Mouse (Mus musculus) myocyte (in vitro differentiated cells): Measurements from ENCODE around the gene Drd4. TPM values are rescaled to one million over a fixed set of nuclear protein-coding genes. Genes with fewer than 3 reads are reported as not detected.

Source experiments
- H3K27me3 ChIP-seq: one replicate; pipeline ENCODE4 v1.6.1; 2011; ENCODE audit not compliant: control insufficient read depth, insufficient read depth, insufficient read length
- H3K36me3 ChIP-seq: one replicate; pipeline ENCODE4 v1.6.1; 2011; ENCODE audit not compliant: control insufficient read depth, insufficient read depth
- H3K4me2 ChIP-seq: one replicate; pipeline ENCODE4 v1.6.1; 2011; ENCODE audit warnings: low read depth, control low read depth
- H3K4me3 ChIP-seq: one replicate; pipeline ENCODE4 v1.5.1; 2011; ENCODE audit warnings: mild to moderate bottlenecking, control low read depth, moderate library complexity
- H3K79me2 ChIP-seq: one replicate; pipeline ENCODE4 v1.6.1; 2011; ENCODE audit not compliant: control insufficient read depth, insufficient read depth
- H3ac ChIP-seq: one replicate; pipeline ENCODE4 v1.6.1; 2011; ENCODE audit not compliant: control insufficient read depth, insufficient read length
- CEBPB ChIP-seq: IDR thresholded peaks from 2 replicates; pipeline ENCODE4 v1.6.1; 2011; ENCODE audit warnings: mild to moderate bottlenecking, moderate library complexity; ENCODE audit not compliant: poor library complexity, insufficient read depth, severe bottlenecking
- E2F4 ChIP-seq: IDR thresholded peaks from one replicate; pipeline ENCODE4 v1.6.1; 2011; ENCODE audit warnings: mild to moderate bottlenecking, control low read depth, moderate library complexity; ENCODE audit not compliant: insufficient read depth
- MAX ChIP-seq: IDR thresholded peaks from one replicate; pipeline ENCODE4 v1.6.1; 2011; ENCODE audit warnings: low read depth, mild to moderate bottlenecking, control low read depth
- MYOD1 ChIP-seq, 3 experiments: IDR thresholded peaks; one replicate each; pipeline ENCODE4 v1.6.1; 2011; ENCODE audit warnings: control low read depth in 2 of 3, low read depth in 2 of 3, mild to moderate bottlenecking in 2 of 3, moderate library complexity in 1 of 3; ENCODE audit not compliant: insufficient read length in 2 of 3, control insufficient read depth in 1 of 3
- MYOG ChIP-seq, 3 experiments: IDR thresholded peaks; one replicate each; pipeline ENCODE4 v1.6.1; 2011; ENCODE audit warnings: control low read depth in 2 of 3, low read depth in 2 of 3, mild to moderate bottlenecking in 2 of 3; ENCODE audit not compliant: insufficient read length in 2 of 3, control insufficient read depth in 1 of 3, insufficient read depth in 1 of 3
- POLR2A ChIP-seq: IDR thresholded peaks from one replicate; pipeline ENCODE4 v1.6.1; 2011; ENCODE audit warnings: low read depth, mild to moderate bottlenecking, control low read depth, moderate library complexity; ENCODE audit not compliant: insufficient read length
- POLR2AphosphoS2 ChIP-seq: IDR thresholded peaks from one replicate; pipeline ENCODE4 v1.6.1; 2011; ENCODE audit warnings: low read depth, control low read depth; ENCODE audit not compliant: insufficient read length
- REST ChIP-seq: IDR thresholded peaks from one replicate; pipeline ENCODE4 v1.6.1; 2011; ENCODE audit warnings: mild to moderate bottlenecking, control low read depth, moderate library complexity; ENCODE audit not compliant: insufficient read depth, insufficient read length
- SRF ChIP-seq: IDR thresholded peaks from one replicate; pipeline ENCODE4 v1.6.1; 2011; ENCODE audit warnings: low read depth; ENCODE audit not compliant: control insufficient read depth, insufficient read length
- TCF12 ChIP-seq: IDR thresholded peaks from one replicate; pipeline ENCODE4 v1.6.1; 2011; ENCODE audit warnings: mild to moderate bottlenecking, control low read depth; ENCODE audit not compliant: poor library complexity, insufficient read depth, severe bottlenecking
- TCF3 ChIP-seq: IDR thresholded peaks from one replicate; pipeline ENCODE4 v1.6.1; 2011; ENCODE audit warnings: low read depth, control low read depth; ENCODE audit not compliant: insufficient read length
- USF1 ChIP-seq: IDR thresholded peaks from one replicate; pipeline ENCODE4 v1.6.1; 2011; ENCODE audit warnings: low read depth, mild to moderate bottlenecking, control low read depth, moderate library complexity
- polyA plus RNA-seq: library from polyadenylated mRNA; unstranded; fragments of >200 nt; fragmentation: generic; extraction: Trizol; gene quantifications from one replicate; pipeline ENCODE4 v1.2.1, GENCODE M21; 2012; ENCODE audit warnings: missing spikeins

The Drd4 gene
- polyA plus RNA-seq, 1 experiment, result not detected

GRCm38 (mm10) chr7:141328373-141328990 lies 36.7 kb downstream of the Drd4 start:
- TF ChIP-seq USF1 (no peak), MAX (no peak), MYOG (IDR thresholded peaks at IDR 0.05; ENCODE audit: control insufficient read depth in 1 of 3, insufficient read depth in 1 of 3, insufficient read length in 2 of 3, low read depth in 2 of 3) (no peak), TCF3 (no peak), MYOD1 (IDR thresholded peaks at IDR 0.05; ENCODE audit: control insufficient read depth in 1 of 3, insufficient read length in 2 of 3, low read depth in 2 of 3) (no peak), SRF (no peak), POLR2A (no peak), E2F4 (no peak), CEBPB (no peak), POLR2AphosphoS2 (no peak), TCF12 (no peak), REST (no peak)
- no peaks in the 10 kb centered on the region for H3K36me3 ChIP-seq
- H3ac ChIP-seq, result peak overlapping the region; percentile 51
- peak overlapping the region; percentile 86 for H3K4me2 ChIP-seq
- peak overlapping the region; percentile 89 for H3K4me3 ChIP-seq
- no peaks in the 10 kb centered on the region for H3K27me3 ChIP-seq
- H3K79me2 ChIP-seq, result peaks cover 26% of the 10 kb centered on the region

GRCm38 (mm10) chr7:141330706-141331105 lies 38.9 kb downstream of the Drd4 start:
- Histone ChIP-seq H3K36me3 (no peaks in the 10 kb centered on the region), H3ac (no peak overlapping the region), H3K4me2 (no peak overlapping the region), H3K27me3 (no peaks in the 10 kb centered on the region), H3K4me3 (no peak overlapping the region), H3K79me2 (peaks cover 13% of the 10 kb centered on the region)
- no peak for TF ChIP-seq MYOD1 (IDR thresholded peaks at IDR 0.05; ENCODE audit: control insufficient read depth in 1 of 3, insufficient read length in 2 of 3, low read depth in 2 of 3)
- no peak for TF ChIP-seq MYOG (IDR thresholded peaks at IDR 0.05; ENCODE audit: control insufficient read depth in 1 of 3, insufficient read depth in 1 of 3, insufficient read length in 2 of 3, low read depth in 2 of 3)
- no peak for TF ChIP-seq USF1
- TF ChIP-seq TCF3, result no peak
- TF ChIP-seq TCF12, result no peak
- no peak for TF ChIP-seq REST
- TF ChIP-seq POLR2A, result no peak
- TF ChIP-seq POLR2AphosphoS2, result no peak
- no peak for TF ChIP-seq E2F4
- no peak for TF ChIP-seq CEBPB
- TF ChIP-seq SRF, result no peak

GRCm38 (mm10) chr7:141331990-141332389 lies 40.2 kb downstream of the Drd4 start:
- Histone ChIP-seq H3K4me2 (no peak overlapping the region), H3ac (no peak overlapping the region), H3K4me3 (no peak overlapping the region), H3K36me3 (no peaks in the 10 kb centered on the region), H3K27me3 (no peaks in the 10 kb centered on the region), H3K79me2 (peaks cover under 1% of the 10 kb centered on the region)
- TF ChIP-seq USF1 (no peak), MAX (no peak), POLR2A (no peak), MYOD1 (IDR thresholded peaks at IDR 0.05; ENCODE audit: control insufficient read depth in 1 of 3, insufficient read length in 2 of 3, low read depth in 2 of 3) (no peak), POLR2AphosphoS2 (no peak), CEBPB (no peak), REST (no peak)

DNA sequence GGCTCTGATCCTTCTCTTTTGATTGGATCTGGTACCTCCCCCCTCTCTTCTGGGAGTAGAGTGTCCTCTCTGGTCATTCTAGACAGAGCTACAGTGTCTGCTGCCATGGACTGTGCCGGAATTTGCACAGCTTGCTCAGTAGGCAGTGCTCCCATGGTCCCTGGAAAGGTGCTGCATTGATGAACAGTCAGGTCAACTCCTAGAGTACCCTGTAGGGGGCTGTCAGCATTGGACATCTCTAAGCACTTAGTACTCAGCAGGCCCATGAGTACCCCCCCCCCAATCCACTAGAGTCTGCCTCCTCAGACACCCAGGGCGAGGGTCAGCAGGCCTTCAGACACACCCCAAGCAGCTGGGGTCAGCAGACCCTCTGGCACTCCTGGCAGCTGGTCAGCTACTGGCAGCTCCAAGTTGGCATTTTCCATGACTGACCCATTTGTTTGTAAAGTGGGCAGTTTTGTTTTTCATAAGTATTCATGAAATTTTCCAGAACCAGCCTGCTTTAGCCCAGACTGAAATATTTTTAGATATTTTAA lies 43.3 kb downstream of the Drd4 start:
- Histone ChIP-seq H3K27me3 (no peaks in the 10 kb centered on the region), H3ac (no peak overlapping the region), H3K4me3 (no peak overlapping the region), H3K79me2 (no peaks in the 10 kb centered on the region), H3K36me3 (no peaks in the 10 kb centered on the region), H3K4me2 (no peak overlapping the region)
- TF ChIP-seq POLR2A (no peak), CEBPB (no peak), E2F4 (no peak), POLR2AphosphoS2 (no peak), SRF (no peak), TCF3 (no peak), REST (no peak), MAX (no peak), MYOD1 (IDR thresholded peaks at IDR 0.05; ENCODE audit: control insufficient read depth in 1 of 3, insufficient read length in 2 of 3, low read depth in 2 of 3) (no peak), MYOG (IDR thresholded peaks at IDR 0.05; ENCODE audit: control insufficient read depth in 1 of 3, insufficient read depth in 1 of 3, insufficient read length in 2 of 3, low read depth in 2 of 3) (no peak), USF1 (no peak), TCF12 (no peak)
